Mouse (Mus musculus) heart, postnatal 0 days (tissue): ENCODE data around the gene Eif2a. TPM values are rescaled to one million over a fixed set of nuclear protein-coding genes. Genes with fewer than 3 reads are reported as not detected.
"Not testable (repeated sequence)": the region's sequence is repeated elsewhere in the genome, so short reads cannot be mapped to it uniquely, and the experiment has no call there.

Source experiments
- ATAC-seq: fragments of 200-750 bp; cut with Nextera tagmentation; 2 replicates; pipeline ENCODE4 v1.8.0; 2017; ENCODE audit warnings: low read depth, moderate number of reproducible peaks, moderate library complexity; ENCODE audit not compliant: insufficient read depth
- DNase-seq: peaks from one replicate; pipeline ENCODE4 v3.0.0-alpha.2; 2016; ENCODE audit warnings: low spot score
- H3K27ac ChIP-seq: fragments of 300-500 bp; sonication (generic); 2 replicates; pipeline ENCODE4 v1.5.1; 2014; ENCODE audit warnings: low read depth, mild to moderate bottlenecking
- H3K27me3 ChIP-seq: fragments of 300-500 bp; sonication (generic); 2 replicates; pipeline ENCODE4 v1.6.1; 2014; ENCODE audit warnings: low read length, mixed read lengths; ENCODE audit not compliant: control insufficient read depth, insufficient read depth
- H3K36me3 ChIP-seq: fragments of 300-500 bp; sonication (generic); replicated peaks from 2 replicates; pipeline ENCODE4 v1.6.1; 2014; ENCODE audit warnings: low read length, mixed read lengths; ENCODE audit not compliant: control insufficient read depth, insufficient read depth
- H3K4me1 ChIP-seq: fragments of 300-500 bp; sonication (generic); 2 replicates; pipeline ENCODE4 v1.6.1; 2014; ENCODE audit warnings: antibody characterized with exemption; ENCODE audit not compliant: control insufficient read depth, insufficient read depth
- H3K4me2 ChIP-seq: fragments of 300-500 bp; sonication (generic); 2 replicates; pipeline ENCODE4 v1.6.1; 2014; ENCODE audit warnings: low read depth, mild to moderate bottlenecking, low read length, moderate library complexity
- H3K4me3 ChIP-seq: fragments of 300-500 bp; sonication (generic); 2 replicates; pipeline ENCODE4 v1.5.1; 2014; ENCODE audit warnings: low read depth, low read length
- H3K9ac ChIP-seq: fragments of 300-500 bp; sonication (generic); replicated peaks from 2 replicates; pipeline ENCODE4 v1.6.1; 2014; ENCODE audit warnings: low read depth, low read length, mixed read lengths
- H3K9me3 ChIP-seq: fragments of 300-500 bp; sonication (generic); replicated peaks from 2 replicates; pipeline ENCODE4 v1.6.1; 2016; ENCODE audit warnings: low read length; ENCODE audit not compliant: control insufficient read depth
- CTCF ChIP-seq: IDR thresholded peaks from 2 replicates; pipeline ENCODE4 v1.5.1; 2016; ENCODE audit warnings: antibody characterized with exemption, control low read depth, low read depth
- EP300 ChIP-seq: IDR thresholded peaks from 2 replicates; pipeline ENCODE4 v1.6.1; 2016; ENCODE audit warnings: antibody characterized with exemption, low read depth
- WGBS: fragments of 180-500 bp; shearing (Covaris S2); extraction: QIAGEN DNeasy Blood & Tissue Kit; methylation state at CpG from one replicate; pipeline ENCODE4 v1.1.7; 2014; 5-methylcytosine and 5-hydroxymethylcytosine counted together
- polyA plus RNA-seq: library from polyadenylated mRNA; unstranded; fragments of >200 nt; fragmentation: Nextera tagmentation; extraction: Ambion mirVana; gene quantifications from 2 replicates; pipeline ENCODE4 v1.2.1, GENCODE M21; 2015
- total RNA-seq: library from RNA; depleted of rRNA; stranded (reverse); fragments of >200 nt; gene quantifications from 2 replicates; pipeline ENCODE4 v1.2.3, GENCODE M21; 2014; ENCODE audit warnings: low replicate concordance; rRNA removed

The Eif2a gene
- total and polyA plus RNA-seq, 2 experiments from 2014 or later, result 27.6 to 45.3 TPM

GRCm38 (mm10) chr3:58582788-58583426 is 57.3 kb downstream of the Eif2a start:
- peaks cover 24% of the 10 kb centered on the region; the same call in 1 of the 2 replicates for H3K36me3 ChIP-seq

DNA sequence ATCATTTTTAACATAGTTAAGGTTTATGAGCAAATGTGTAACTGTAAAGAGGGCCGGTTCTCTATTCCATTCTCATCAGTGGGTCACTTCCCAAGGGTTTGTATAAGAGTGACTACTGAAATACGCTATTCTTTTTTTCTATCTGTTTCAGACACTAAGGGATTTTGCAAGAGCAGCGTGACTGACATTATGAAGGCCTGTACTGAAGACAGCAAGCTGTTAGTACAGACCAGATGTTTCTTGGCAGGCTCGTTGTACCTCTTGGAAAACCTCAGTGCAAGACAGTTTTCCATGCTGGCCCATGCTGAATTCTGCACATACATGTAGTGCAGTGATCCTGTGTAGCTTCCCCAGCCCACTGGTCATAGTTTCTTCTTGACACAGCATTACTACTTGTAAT is 64.9 kb downstream of the Eif2a start:
- not testable (repeated sequence) for ATAC-seq, H3K4me3 ChIP-seq, H3K27ac ChIP-seq, H3K27me3 ChIP-seq, H3K9ac ChIP-seq, H3K9me3 ChIP-seq, H3K4me2 ChIP-seq, DNase-seq, H3K4me1 ChIP-seq
- H3K36me3 ChIP-seq, result peaks cover 41% of the 10 kb centered on the region
- WGBS, result 87% methylated on average over 4 of the region's 4 CpGs

More at GRCm38 (mm10) chr3:58582788-58583426, 57.3 kb downstream of the Eif2a start:
- TF ChIP-seq CTCF (no peak), EP300 (no peak)
- no peak overlapping the region for H3K4me3 ChIP-seq
- H3K9me3 ChIP-seq, result no peaks in the 10 kb centered on the region
- no peak overlapping the region for H3K4me2 ChIP-seq
- H3K27me3 ChIP-seq, result no peaks in the 10 kb centered on the region
- 72% methylated on average over 5 of the region's 5 CpGs for WGBS
- no peak overlapping the region for H3K27ac ChIP-seq
- no peak for ATAC-seq
- no peak overlapping the region for H3K9ac ChIP-seq
- no peak for DNase-seq
- peaks cover 24% of the 10 kb centered on the region for H3K4me1 ChIP-seq

DNA sequence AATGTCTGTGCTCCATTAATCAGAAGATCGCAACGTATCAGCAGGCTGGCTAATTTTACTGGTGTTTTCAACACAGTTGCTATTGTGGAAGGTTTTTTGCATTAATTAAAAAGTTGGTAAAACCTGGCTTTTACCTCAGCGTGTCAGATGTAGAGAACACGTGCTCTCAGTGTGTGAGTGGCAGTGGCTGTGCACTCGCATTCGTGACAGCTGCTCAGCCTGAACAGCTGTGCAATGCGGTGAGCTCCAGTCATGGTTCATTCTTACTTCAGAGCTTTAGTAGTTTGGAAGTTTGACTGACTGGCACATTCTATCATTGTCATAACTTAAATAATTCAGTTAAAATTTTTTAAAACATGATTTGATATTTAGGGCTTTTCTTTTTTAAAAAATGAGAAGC is 67.0 kb downstream of the Eif2a start:
- WGBS, result 93% methylated on average over 7 of the region's 7 CpGs
- not testable (repeated sequence) for H3K4me1 ChIP-seq, H3K27me3 ChIP-seq, H3K4me2 ChIP-seq, DNase-seq, H3K27ac ChIP-seq, H3K9ac ChIP-seq, H3K9me3 ChIP-seq, H3K4me3 ChIP-seq, ATAC-seq
- peaks cover 26% of the 10 kb centered on the region for H3K36me3 ChIP-seq

GRCm38 (mm10) chr3:58593623-58594022 is 68.0 kb downstream of the Eif2a start:
- H3K27ac ChIP-seq, result no peak overlapping the region
- H3K4me1 ChIP-seq, result no peaks in the 10 kb centered on the region
- no peak overlapping the region for H3K9ac ChIP-seq
- TF ChIP-seq CTCF (no peak), EP300 (no peak)
- H3K4me2 ChIP-seq, result no peak overlapping the region
- H3K9me3 ChIP-seq, result no peaks in the 10 kb centered on the region
- 67% methylated on average over 5 of the region's 5 CpGs for WGBS
- no peaks in the 10 kb centered on the region for H3K27me3 ChIP-seq
- H3K36me3 ChIP-seq, result peaks cover 23% of the 10 kb centered on the region
- DNase-seq (no peak), ATAC-seq (no peak)
- H3K4me3 ChIP-seq, result no peak overlapping the region

Other genes starting within 250 kb of the Eif2a start
- gene Tsc22d2, start 111.1 kb upstream of the Eif2a start, total RNA-seq, result 35.8 and 61.0 TPM in 2 replicates
- gene Tsc22d2, start 111.1 kb upstream of the Eif2a start, polyA plus RNA-seq, result 6.9 and 7.4 TPM in 2 replicates
- gene Serp1, start 71 bp downstream of the Eif2a start, total RNA-seq, result 59.5 and 59.7 TPM in 2 replicates
- 59.5 and 60.7 TPM in 2 replicates for gene Serp1, start 71 bp downstream of the Eif2a start, polyA plus RNA-seq
- gene Selenot, start 50.8 kb downstream of the Eif2a start, total RNA-seq, result 147 and 177 TPM in 2 replicates
- 17.1 and 17.9 TPM in 2 replicates for gene Selenot, start 50.8 kb downstream of the Eif2a start, polyA plus RNA-seq
- not detected in 2 replicates for gene Erich6, start 111.4 kb downstream of the Eif2a start, total RNA-seq
- 0.08 TPM in 1 of 2 replicates, not detected in the other for gene Erich6, start 111.4 kb downstream of the Eif2a start, polyA plus RNA-seq
- 14.5 and 14.8 TPM in 2 replicates for gene Siah2, start 166.6 kb downstream of the Eif2a start, total RNA-seq
- 3.9 and 5.1 TPM in 2 replicates for gene Siah2, start 166.6 kb downstream of the Eif2a start, polyA plus RNA-seq